Mouse (Mus musculus) yolk sac, embryonic 10.5 days (tissue): ENCODE data around the gene Nfe2l3.
A peak's percentile ranks its signal among the peaks of the same experiment; 100 is the strongest.
"Not testable (repeated sequence)": the region's sequence is repeated elsewhere in the genome, so short reads cannot be mapped to it uniquely, and the experiment has no call there.

ENCODE experiments used
- DNase-seq: peaks from one replicate; pipeline ENCODE4 v3.0.0-alpha.2; 2017; ENCODE audit warnings: low spot score

The Nfe2l3 gene

GRCm38 (mm10) chr6:51432535-51433397 lies at the start of gene Nfe2l3:
Gene Nfe2l3 (plus strand): TSS chr6:51432670.
- DNase-seq, result peak; percentile 71

GRCm38 (mm10) chr6:51383769-51384755 lies 48.4 kb upstream of the Nfe2l3 start:
- DNase-seq, result peak; percentile 73

GRCm38 (mm10) chr6:51390505-51390904 lies 42.0 kb upstream of the Nfe2l3 start:
- no peak for DNase-seq

GRCm38 (mm10) chr6:51391816-51392490 lies 40.5 kb upstream of the Nfe2l3 start:
- DNase-seq, result no peak

GRCm38 (mm10) chr6:51393341-51394128 lies 38.9 kb upstream of the Nfe2l3 start:
- no peak for DNase-seq

GRCm38 (mm10) chr6:51394367-51394766 lies 38.1 kb upstream of the Nfe2l3 start:
- DNase-seq, result not testable (repeated sequence)

- DNase-seq, result not testable (repeated sequence)
These were observed 37.5 kb upstream of the Nfe2l3 start for GRCm38 (mm10) chr6:51394963-51395362.

- DNase-seq, result no peak
These were observed 37.0 kb upstream of the Nfe2l3 start for GRCm38 (mm10) chr6:51395486-51395885.

- DNase-seq, result peak; percentile 52
These were observed 33.4 kb upstream of the Nfe2l3 start for GRCm38 (mm10) chr6:51399113-51399518.

GRCm38 (mm10) chr6:51401294-51401693 lies 31.2 kb upstream of the Nfe2l3 start:
- DNase-seq, result no peak

- no peak for DNase-seq
These were observed 28.9 kb upstream of the Nfe2l3 start for GRCm38 (mm10) chr6:51403598-51403997.

- DNase-seq, result no peak
These were observed 28.0 kb upstream of the Nfe2l3 start for GRCm38 (mm10) chr6:51404502-51404901.

GRCm38 (mm10) chr6:51416433-51416832 lies 16.0 kb upstream of the Nfe2l3 start:
- no peak for DNase-seq

- no peak for DNase-seq
These were observed 15.0 kb upstream of the Nfe2l3 start for GRCm38 (mm10) chr6:51417306-51417936.

- no peak for DNase-seq
These were observed 8.9 kb upstream of the Nfe2l3 start for GRCm38 (mm10) chr6:51423466-51424122.

GRCm38 (mm10) chr6:51424537-51424936 lies 7.9 kb upstream of the Nfe2l3 start:
- DNase-seq, result no peak

- no peak for DNase-seq
These were observed 1.8 kb downstream of the Nfe2l3 start for GRCm38 (mm10) chr6:51434270-51434669.

- DNase-seq, result no peak
These were observed 5.2 kb downstream of the Nfe2l3 start for GRCm38 (mm10) chr6:51437665-51438064.

GRCm38 (mm10) chr6:51438826-51439330 lies 6.4 kb downstream of the Nfe2l3 start:
- DNase-seq, result no peak
